Mouse (Mus musculus): ENCODE results near the gene Usp37. TPM values are rescaled to one million over a fixed set of nuclear protein-coding genes. Genes with fewer than 3 reads are reported as not detected.
"Not testable (repeated sequence)": the region's sequence is repeated elsewhere in the genome, so short reads cannot be mapped to it uniquely, and the experiment has no call there.

Usp37 gene
- polyA plus RNA-seq, 1 experiment from 2014 or later, result 35.9 TPM

DNA sequence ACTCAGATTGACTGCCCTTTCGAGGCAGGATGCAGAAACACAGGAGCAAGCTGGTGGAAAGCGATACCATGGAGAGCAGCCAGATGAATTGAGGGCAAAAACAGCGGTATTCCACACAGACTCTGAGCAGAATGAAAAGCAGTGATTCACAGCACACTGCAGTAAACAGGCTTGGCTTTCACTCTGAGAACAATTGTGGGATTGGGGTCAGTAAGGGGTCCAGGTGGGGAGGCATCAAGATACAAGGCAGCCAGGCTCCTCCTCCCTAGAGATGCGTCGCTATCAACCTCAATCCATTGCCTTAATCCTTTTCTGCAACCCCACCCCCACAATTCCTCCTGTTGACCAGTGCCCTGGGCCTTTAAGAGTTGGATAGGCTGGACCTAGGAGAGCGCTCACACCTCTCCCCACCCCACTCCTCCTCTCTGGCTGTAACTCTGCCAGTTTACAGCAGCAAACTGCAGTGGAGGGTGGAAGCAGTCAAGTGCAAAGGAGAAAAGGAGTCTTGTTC, 1.6 kb downstream of the Usp37 start, which contains the start of gene Plcd4:
Gene Plcd4, plus strand, starts transcription at position 438 of the 511 bp plus-strand sequence.
- peak; percentile 83 for ATAC-seq
- no peaks in the 10 kb centered on the region for H3K36me3 ChIP-seq (ENCODE audit: control insufficient read depth, insufficient read depth)
- peak within 1 kb of the TSS; percentile 24; the same call in 1 of the 2 replicates for H3K27ac ChIP-seq (ENCODE audit: low read length)
- peak within 1 kb of the TSS; percentile 36; the same call in 1 of the 2 replicates for H3K9ac ChIP-seq (replicated peaks; ENCODE audit: low read depth, low read length)
- 2% methylated on average over 6 of the region's 6 CpGs for WGBS
- H3K4me2 ChIP-seq (ENCODE audit: low read length), result peak within 1 kb of the TSS; percentile 42
- H3K4me3 ChIP-seq (replicated peaks; ENCODE audit: low read length), result peak within 1 kb of the TSS; percentile 20
- no peaks in the 10 kb centered on the region for H3K27me3 ChIP-seq (replicated peaks; ENCODE audit: control insufficient read depth, insufficient read depth, low read length)
- H3K4me1 ChIP-seq (replicated peaks; ENCODE audit: control insufficient read depth, insufficient read depth, low read length), result peaks cover 15% of the 10 kb centered on the region
- no peaks in the 10 kb centered on the region for H3K9me3 ChIP-seq (ENCODE audit: control insufficient read depth, low read length)

DNA sequence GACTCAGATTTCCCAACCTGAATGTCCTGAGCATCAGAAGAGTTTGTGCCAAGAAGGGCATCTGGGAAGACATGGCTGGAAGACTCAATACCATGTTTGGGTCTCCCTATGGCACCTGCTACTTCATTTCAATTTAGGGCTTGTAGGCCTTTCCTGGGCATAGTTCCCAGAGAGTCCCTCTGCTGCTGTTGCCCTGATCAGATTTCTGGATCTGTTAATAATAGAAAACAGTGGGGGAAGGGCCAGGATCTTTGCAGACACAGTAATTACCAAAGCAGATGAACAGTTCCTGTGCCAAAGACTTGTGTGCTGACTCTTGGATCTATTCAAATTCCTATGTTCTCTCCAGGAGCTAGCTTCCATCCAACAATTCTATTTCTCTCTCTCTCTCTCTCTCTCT, 5.4 kb downstream of the Usp37 start:
- ATAC-seq, result peak; percentile 49
- Histone ChIP-seq H3K27me3 (replicated peaks; ENCODE audit: control insufficient read depth, insufficient read depth, low read length) (no peaks in the 10 kb centered on the region), H3K9me3 (ENCODE audit: control insufficient read depth, low read length) (no peaks in the 10 kb centered on the region), H3K9ac (replicated peaks; ENCODE audit: low read depth, low read length) (no peak overlapping the region), H3K4me3 (replicated peaks; ENCODE audit: low read length) (no peak overlapping the region), H3K4me2 (ENCODE audit: low read length) (no peak overlapping the region), H3K4me1 (replicated peaks; ENCODE audit: control insufficient read depth, insufficient read depth, low read length) (peaks cover 15% of the 10 kb centered on the region), H3K36me3 (ENCODE audit: control insufficient read depth, insufficient read depth) (no peaks in the 10 kb centered on the region), H3K27ac (ENCODE audit: low read length) (no peak overlapping the region)

DNA sequence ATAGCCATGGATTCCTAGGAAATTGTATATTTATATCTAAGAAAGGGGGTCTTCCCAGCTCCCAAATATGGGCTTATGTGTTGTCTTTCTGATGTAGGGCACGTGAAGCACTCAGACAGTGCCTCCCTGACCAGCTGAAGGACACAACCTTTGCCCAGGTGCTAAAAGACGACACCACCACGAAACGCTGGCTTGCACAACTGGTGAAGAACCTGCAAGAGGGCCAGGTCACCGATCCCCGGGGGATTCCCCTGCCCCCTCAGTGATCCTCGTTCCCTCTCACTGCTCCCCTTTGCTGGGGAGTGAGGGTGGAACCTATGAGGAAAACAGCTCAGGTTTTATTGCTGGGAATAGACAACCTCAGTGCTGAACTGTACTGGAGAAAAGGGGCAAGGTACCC, 15.5 kb downstream of the Usp37 start:
- Histone ChIP-seq H3K4me3 (replicated peaks; ENCODE audit: low read length) (no peak overlapping the region), H3K9ac (replicated peaks; ENCODE audit: low read depth, low read length) (no peak overlapping the region), H3K9me3 (ENCODE audit: control insufficient read depth, low read length) (no peaks in the 10 kb centered on the region), H3K27me3 (replicated peaks; ENCODE audit: control insufficient read depth, insufficient read depth, low read length) (no peaks in the 10 kb centered on the region), H3K4me2 (ENCODE audit: low read length) (no peak overlapping the region), H3K4me1 (replicated peaks; ENCODE audit: control insufficient read depth, insufficient read depth, low read length) (no peaks in the 10 kb centered on the region), H3K27ac (ENCODE audit: low read length) (no peak overlapping the region), H3K36me3 (ENCODE audit: control insufficient read depth, insufficient read depth) (peaks cover 60% of the 10 kb centered on the region)
- no peak for ATAC-seq
- 95% methylated on average over 7 of the region's 7 CpGs for WGBS

DNA sequence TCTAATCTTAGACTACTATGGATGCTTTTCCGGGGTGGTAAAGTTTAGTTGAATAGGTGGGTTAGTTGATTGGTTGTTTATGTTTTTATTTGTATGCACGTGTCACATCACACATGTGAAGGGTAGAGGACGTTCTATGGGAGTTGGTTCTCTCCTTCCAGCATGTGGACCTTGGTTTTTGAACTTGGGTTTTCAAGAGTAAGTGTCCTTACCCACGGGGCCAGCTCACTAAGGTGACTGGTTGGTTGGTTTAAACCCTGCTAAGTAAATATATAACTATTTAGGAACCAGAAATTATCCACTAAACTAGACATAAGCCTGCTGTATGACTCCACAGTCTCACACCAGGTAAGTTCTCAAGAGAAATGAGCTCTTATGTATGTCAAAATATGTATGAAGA, 19.3 kb downstream of the Usp37 start:
- WGBS, result 88% methylated on average over 4 of the region's 4 CpGs
- no peak overlapping the region for H3K4me3 ChIP-seq (replicated peaks; ENCODE audit: low read length)

DNA sequence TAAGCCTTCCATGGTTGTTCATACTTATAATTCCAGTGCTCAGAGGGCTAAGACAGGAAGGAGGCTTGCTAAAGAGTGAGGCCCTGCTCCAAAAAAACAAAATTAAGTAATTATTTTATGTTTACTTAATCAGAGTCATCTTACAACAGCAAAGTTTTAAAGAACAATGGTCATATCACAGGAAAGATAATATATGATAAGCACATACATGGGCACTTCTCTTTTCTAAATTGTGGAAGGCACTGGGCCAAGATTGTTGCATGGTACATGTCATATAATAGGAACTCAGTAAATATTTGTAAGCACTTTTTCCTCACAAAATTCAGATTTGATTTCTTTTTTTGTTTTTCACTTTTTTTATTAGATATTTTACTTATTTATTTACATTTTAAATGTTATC, 24.2 kb downstream of the Usp37 start:
- Histone ChIP-seq H3K27ac (ENCODE audit: low read length) (no peak overlapping the region), H3K9me3 (ENCODE audit: control insufficient read depth, low read length) (no peaks in the 10 kb centered on the region), H3K4me2 (ENCODE audit: low read length) (no peak overlapping the region), H3K4me1 (replicated peaks; ENCODE audit: control insufficient read depth, insufficient read depth, low read length) (no peaks in the 10 kb centered on the region), H3K27me3 (replicated peaks; ENCODE audit: control insufficient read depth, insufficient read depth, low read length) (no peaks in the 10 kb centered on the region), H3K9ac (replicated peaks; ENCODE audit: low read depth, low read length) (no peak overlapping the region), H3K4me3 (replicated peaks; ENCODE audit: low read length) (no peak overlapping the region), H3K36me3 (ENCODE audit: control insufficient read depth, insufficient read depth) (peaks cover 17% of the 10 kb centered on the region)
- no peak for ATAC-seq

More for the DNA sequence above, 19.3 kb downstream of the Usp37 start:
- Histone ChIP-seq H3K27ac (ENCODE audit: low read length) (no peak overlapping the region), H3K9ac (replicated peaks; ENCODE audit: low read depth, low read length) (no peak overlapping the region), H3K4me1 (replicated peaks; ENCODE audit: control insufficient read depth, insufficient read depth, low read length) (no peaks in the 10 kb centered on the region), H3K9me3 (ENCODE audit: control insufficient read depth, low read length) (no peaks in the 10 kb centered on the region), H3K4me2 (ENCODE audit: low read length) (no peak overlapping the region), H3K27me3 (replicated peaks; ENCODE audit: control insufficient read depth, insufficient read depth, low read length) (no peaks in the 10 kb centered on the region), H3K36me3 (ENCODE audit: control insufficient read depth, insufficient read depth) (peaks cover 47% of the 10 kb centered on the region)
- no peak for ATAC-seq

DNA sequence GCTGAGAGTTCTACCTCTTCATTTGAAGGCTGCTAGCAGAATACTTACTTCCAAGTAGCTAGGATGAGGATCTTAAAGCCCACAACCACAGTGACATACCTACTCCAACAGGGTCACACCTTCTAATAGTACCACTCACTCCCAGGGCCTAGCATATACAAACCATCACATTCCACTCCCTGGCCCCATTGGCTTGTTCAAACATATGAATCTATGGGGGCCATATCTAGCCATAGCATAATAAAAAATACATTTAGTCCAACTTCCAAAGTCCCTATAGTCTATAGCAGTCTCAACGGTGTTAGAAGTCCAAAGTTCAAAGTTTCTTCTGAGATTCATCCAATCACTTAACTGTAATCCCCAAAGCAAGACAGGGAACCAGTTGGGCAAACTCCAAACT, 31.1 kb downstream of the Usp37 start:
- H3K9me3 ChIP-seq (ENCODE audit: control insufficient read depth, low read length); H3K4me1 ChIP-seq (replicated peaks; ENCODE audit: control insufficient read depth, insufficient read depth, low read length); H3K36me3 ChIP-seq (ENCODE audit: control insufficient read depth, insufficient read depth); H3K9ac ChIP-seq (replicated peaks; ENCODE audit: low read depth, low read length); H3K27ac ChIP-seq (ENCODE audit: low read length); H3K4me3 ChIP-seq (replicated peaks; ENCODE audit: low read length); ATAC-seq; H3K4me2 ChIP-seq (ENCODE audit: low read length); H3K27me3 ChIP-seq (replicated peaks; ENCODE audit: control insufficient read depth, insufficient read depth, low read length): not testable (repeated sequence)
- WGBS, result 97% methylated on average over 1 of the region's 1 CpGs

DNA sequence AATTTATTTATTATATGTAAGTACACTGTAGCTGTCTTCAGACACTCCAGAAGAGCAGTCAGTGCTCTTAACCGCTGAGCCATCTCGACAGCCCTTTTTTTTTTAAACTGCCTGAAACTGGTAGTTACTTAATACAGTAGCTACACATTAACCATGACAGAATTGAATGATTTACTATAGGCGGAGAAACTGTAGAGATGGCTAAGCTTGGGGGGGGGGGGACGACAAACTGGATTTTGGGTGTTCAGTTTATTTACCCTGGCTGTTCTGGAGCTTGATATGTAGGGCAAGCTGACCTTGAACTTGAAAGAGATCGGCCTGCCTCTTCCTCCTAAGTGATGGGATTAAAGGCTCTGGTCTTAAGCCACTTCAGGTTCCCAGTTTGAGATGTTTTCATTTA, 32.8 kb downstream of the Usp37 start:
- Histone ChIP-seq H3K27me3 (replicated peaks; ENCODE audit: control insufficient read depth, insufficient read depth, low read length) (no peaks in the 10 kb centered on the region), H3K9me3 (ENCODE audit: control insufficient read depth, low read length) (no peaks in the 10 kb centered on the region), H3K9ac (replicated peaks; ENCODE audit: low read depth, low read length) (no peak overlapping the region), H3K27ac (ENCODE audit: low read length) (no peak overlapping the region), H3K4me3 (replicated peaks; ENCODE audit: low read length) (no peak overlapping the region), H3K36me3 (ENCODE audit: control insufficient read depth, insufficient read depth) (no peaks in the 10 kb centered on the region), H3K4me2 (ENCODE audit: low read length) (no peak overlapping the region), H3K4me1 (replicated peaks; ENCODE audit: control insufficient read depth, insufficient read depth, low read length) (peaks cover 17% of the 10 kb centered on the region)
- 97% methylated on average over 5 of the region's 5 CpGs for WGBS
- no peak for ATAC-seq

DNA sequence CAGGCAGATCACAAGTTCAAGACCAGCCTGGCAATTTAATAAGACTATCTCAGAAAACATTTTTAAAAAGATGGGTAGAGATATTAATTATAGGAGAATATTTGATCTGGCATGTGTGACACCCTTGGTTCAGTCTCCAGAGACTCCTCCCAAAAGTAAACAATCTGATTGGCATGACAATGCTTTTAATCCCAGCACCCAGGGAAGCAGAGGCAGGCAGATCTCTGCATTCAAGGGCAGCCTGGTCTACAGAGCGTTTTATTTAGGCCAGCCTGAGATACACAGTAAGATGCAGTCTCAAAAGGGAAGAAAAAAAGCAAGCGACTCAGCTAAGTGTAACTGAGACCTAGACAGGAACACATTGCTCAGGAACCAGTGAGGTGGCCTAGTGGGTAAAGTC, 36.3 kb downstream of the Usp37 start:
- Histone ChIP-seq H3K9ac (replicated peaks; ENCODE audit: low read depth, low read length) (no peak overlapping the region), H3K27ac (ENCODE audit: low read length) (no peak overlapping the region), H3K36me3 (ENCODE audit: control insufficient read depth, insufficient read depth) (no peaks in the 10 kb centered on the region), H3K4me1 (replicated peaks; ENCODE audit: control insufficient read depth, insufficient read depth, low read length) (peaks cover 27% of the 10 kb centered on the region), H3K4me3 (replicated peaks; ENCODE audit: low read length) (no peak overlapping the region), H3K27me3 (replicated peaks; ENCODE audit: control insufficient read depth, insufficient read depth, low read length) (no peaks in the 10 kb centered on the region), H3K4me2 (ENCODE audit: low read length) (peak overlapping the region; percentile 73; the same call in 1 of the 2 replicates), H3K9me3 (ENCODE audit: control insufficient read depth, low read length) (no peaks in the 10 kb centered on the region)
- ATAC-seq, result no peak
- 92% methylated on average over 2 of the region's 2 CpGs for WGBS

DNA sequence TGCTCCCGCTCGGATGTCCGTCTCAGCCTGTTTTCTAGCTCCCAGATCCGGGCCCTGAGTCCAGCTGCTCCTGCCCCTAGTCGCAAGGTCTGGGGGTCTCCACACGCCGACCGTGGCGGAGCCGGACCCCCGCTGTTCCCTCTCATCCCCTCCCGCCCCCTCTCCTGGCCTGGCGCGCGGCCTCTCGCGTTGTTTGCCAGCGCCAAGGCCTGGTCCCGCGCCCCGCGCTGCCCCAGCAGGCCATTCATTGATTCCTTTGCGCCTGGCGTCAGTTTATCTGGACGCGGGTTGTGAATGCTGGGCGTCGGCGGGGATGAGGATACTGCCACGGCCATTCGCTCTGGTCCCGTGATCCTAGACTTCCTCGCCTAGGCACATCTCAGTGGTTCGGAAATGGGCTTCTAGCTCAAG, 37.6 kb downstream of the Usp37 start:
- Histone ChIP-seq H3K4me3 (replicated peaks; ENCODE audit: low read length) (peak overlapping the region; percentile 92), H3K4me2 (ENCODE audit: low read length) (peak overlapping the region; percentile 73), H3K27me3 (replicated peaks; ENCODE audit: control insufficient read depth, insufficient read depth, low read length) (no peaks in the 10 kb centered on the region), H3K9ac (replicated peaks; ENCODE audit: low read depth, low read length) (peak overlapping the region; percentile 78), H3K9me3 (ENCODE audit: control insufficient read depth, low read length) (no peaks in the 10 kb centered on the region), H3K36me3 (ENCODE audit: control insufficient read depth, insufficient read depth) (no peaks in the 10 kb centered on the region), H3K27ac (ENCODE audit: low read length) (peak overlapping the region; percentile 77), H3K4me1 (replicated peaks; ENCODE audit: control insufficient read depth, insufficient read depth, low read length) (peaks cover 27% of the 10 kb centered on the region)
- WGBS, result under 1% methylated on average over 34 of the region's 34 CpGs
- ATAC-seq, result no peak; the same call in 1 of the 2 replicates

Data from forebrain, embryonic 16.5 days (tissue).